Mouse (Mus musculus) thymus, adult 2 months (tissue): ENCODE data around the gene Ankrd40. TPM values are rescaled to one million over a fixed set of nuclear protein-coding genes. Genes with fewer than 3 reads are reported as not detected.

ENCODE experiments used
- DNase-seq: peaks from one replicate; pipeline ENCODE4 v3.0.0; 2021
- H3K27ac ChIP-seq: fragments of 200-500 bp; 2 replicates; pipeline ENCODE4 v1.5.1; 2012; ENCODE audit warnings: low read length, control low read depth; ENCODE audit not compliant: control insufficient read depth, insufficient read depth
- H3K27me3 ChIP-seq: fragments of 200-500 bp; 2 replicates; pipeline ENCODE4 v1.6.1; 2012; ENCODE audit warnings: mild to moderate bottlenecking, low read length, moderate library complexity, mixed read lengths; ENCODE audit not compliant: control insufficient read depth, insufficient read depth
- H3K36me3 ChIP-seq: fragments of 200-500 bp; 2 replicates; pipeline ENCODE4 v1.6.1; 2012; ENCODE audit warnings: mild to moderate bottlenecking, low read length, moderate library complexity; ENCODE audit not compliant: control insufficient read depth, insufficient read depth
- H3K4me1 ChIP-seq: fragments of 200-500 bp; replicated peaks from 2 replicates; pipeline ENCODE4 v1.6.1; 2012; ENCODE audit warnings: low read length; ENCODE audit not compliant: control insufficient read depth, insufficient read depth
- H3K4me3 ChIP-seq: fragments of 200-500 bp; 2 replicates; pipeline ENCODE4 v1.5.1; 2012; ENCODE audit warnings: mild to moderate bottlenecking, low read length, control low read depth, moderate library complexity; ENCODE audit not compliant: control insufficient read depth, insufficient read depth
- CTCF ChIP-seq: fragments of 200-500 bp; IDR thresholded peaks from 2 replicates; pipeline ENCODE4 v1.5.1; 2012; ENCODE audit warnings: mild to moderate bottlenecking, control low read depth, low read length, moderate library complexity, borderline replicate concordance; ENCODE audit not compliant: control insufficient read depth, poor library complexity, insufficient read depth; ENCODE audit errors: extremely low read depth
- POLR2A ChIP-seq: fragments of 200-500 bp; IDR thresholded peaks from 2 replicates; pipeline ENCODE4 v1.6.1; 2012; ENCODE audit warnings: mild to moderate bottlenecking, low read length, control low read depth, moderate library complexity; ENCODE audit not compliant: control insufficient read depth, poor library complexity, insufficient read depth; ENCODE audit errors: extremely low read depth
- WGBS: fragments of 180-500 bp; shearing (Covaris S2); methylation state at CpG from one replicate; pipeline ENCODE4 v1.1.7; 2018; 5-methylcytosine and 5-hydroxymethylcytosine counted together
- polyA plus RNA-seq: library from polyadenylated mRNA; depleted of rRNA; stranded (reverse); fragments of >200 nt; gene quantifications from 2 replicates; pipeline ENCODE4 v1.2.3, GENCODE M21; 2012

The Ankrd40 gene
- polyA plus RNA-seq, 1 experiment: 120 TPM

DNA sequence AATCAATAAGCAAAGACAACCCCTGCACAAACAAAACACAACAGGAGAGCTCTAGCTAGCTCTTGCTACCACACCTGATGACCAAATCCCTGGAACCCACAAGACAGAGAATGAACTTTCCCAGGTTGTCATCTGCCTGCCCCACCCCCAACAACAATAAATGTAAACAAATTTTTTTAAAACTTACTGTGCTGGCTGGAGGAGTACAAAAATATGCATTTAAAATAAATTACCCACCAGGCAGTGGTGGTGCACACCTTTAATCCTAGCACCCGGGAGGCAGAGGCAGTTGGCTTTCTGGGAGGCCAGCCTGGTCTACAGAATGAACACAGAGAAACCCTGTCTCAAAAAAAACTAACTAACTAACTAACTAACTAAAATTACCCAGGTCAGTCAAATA is 10.8 kb upstream of the Ankrd40 start:
- Histone ChIP-seq H3K4me1 (peaks cover 3% of the 10 kb centered on the region; the same call in 1 of the 2 replicates), H3K36me3 (no peaks in the 10 kb centered on the region), H3K4me3 (no peak overlapping the region), H3K27me3 (no peaks in the 10 kb centered on the region), H3K27ac (no peak overlapping the region)
- TF ChIP-seq POLR2A (no peak), CTCF (no peak)
- no peak for DNase-seq
- WGBS: 78% methylated on average over 1 of the region's 1 CpGs

DNA sequence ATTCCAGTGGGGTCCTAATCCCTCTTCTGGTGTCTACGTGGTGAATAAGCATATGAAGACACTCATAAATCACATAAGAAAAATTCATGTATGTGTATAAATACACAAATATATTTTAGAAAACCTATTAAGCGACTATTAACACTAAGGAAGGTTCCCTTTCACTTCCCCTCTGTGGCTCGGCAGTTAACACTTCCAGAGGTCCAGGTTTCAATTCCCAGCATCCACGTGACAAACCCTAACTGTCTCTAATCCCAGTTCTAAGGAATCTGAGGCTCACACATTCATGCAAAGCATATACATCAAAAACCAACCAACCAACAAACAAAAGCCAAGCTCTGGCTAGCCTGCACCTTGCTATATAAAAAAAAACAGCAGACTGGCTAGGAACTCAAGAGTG is 10.3 kb upstream of the Ankrd40 start:
- Histone ChIP-seq H3K4me1 (peaks cover 6% of the 10 kb centered on the region), H3K27ac (no peak overlapping the region), H3K4me3 (no peak overlapping the region), H3K36me3 (no peaks in the 10 kb centered on the region), H3K27me3 (no peaks in the 10 kb centered on the region)
- DNase-seq: no peak
- TF ChIP-seq POLR2A (no peak), CTCF (no peak)
- WGBS: 64% methylated on average over 4 of the region's 4 CpGs

DNA sequence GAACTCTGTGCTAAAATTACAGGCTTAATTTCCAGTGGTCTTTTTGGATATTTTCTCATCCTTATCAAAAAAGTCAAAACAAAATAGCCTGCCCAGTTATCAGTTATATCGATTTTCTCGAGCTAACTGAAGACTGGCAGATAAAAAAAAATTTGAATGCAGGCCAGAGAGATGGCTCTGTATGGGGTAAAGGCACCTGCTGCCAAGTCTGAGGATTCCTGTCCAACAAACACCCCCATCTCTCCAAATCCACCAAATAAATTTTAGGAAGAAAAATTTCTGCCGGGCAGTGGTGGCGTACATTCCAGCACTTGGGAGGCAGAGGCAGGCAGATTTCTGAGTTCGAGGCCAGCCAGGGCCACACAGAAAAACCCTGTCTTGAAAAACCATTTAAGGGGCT is 9.7 kb upstream of the Ankrd40 start:
- WGBS: 81% methylated on average over 5 of the region's 5 CpGs
- Histone ChIP-seq H3K4me1 (peaks cover 7% of the 10 kb centered on the region), H3K27ac (no peak overlapping the region), H3K36me3 (no peaks in the 10 kb centered on the region), H3K4me3 (no peak overlapping the region), H3K27me3 (no peaks in the 10 kb centered on the region)
- TF ChIP-seq CTCF (no peak), POLR2A (no peak)
- no peak for DNase-seq

GRCm38 (mm10) chr11:94320969-94321930 is 6.6 kb upstream of the Ankrd40 start:
- Histone ChIP-seq H3K4me1 (peaks cover 7% of the 10 kb centered on the region), H3K4me3 (peak overlapping the region; percentile 88), H3K27me3 (no peaks in the 10 kb centered on the region), H3K27ac (peak overlapping the region; percentile 66), H3K36me3 (no peaks in the 10 kb centered on the region)
- WGBS: under 1% methylated on average over 67 of the region's 67 CpGs
- TF ChIP-seq CTCF (no peak), POLR2A (no peak)
- DNase-seq: no peak

DNA sequence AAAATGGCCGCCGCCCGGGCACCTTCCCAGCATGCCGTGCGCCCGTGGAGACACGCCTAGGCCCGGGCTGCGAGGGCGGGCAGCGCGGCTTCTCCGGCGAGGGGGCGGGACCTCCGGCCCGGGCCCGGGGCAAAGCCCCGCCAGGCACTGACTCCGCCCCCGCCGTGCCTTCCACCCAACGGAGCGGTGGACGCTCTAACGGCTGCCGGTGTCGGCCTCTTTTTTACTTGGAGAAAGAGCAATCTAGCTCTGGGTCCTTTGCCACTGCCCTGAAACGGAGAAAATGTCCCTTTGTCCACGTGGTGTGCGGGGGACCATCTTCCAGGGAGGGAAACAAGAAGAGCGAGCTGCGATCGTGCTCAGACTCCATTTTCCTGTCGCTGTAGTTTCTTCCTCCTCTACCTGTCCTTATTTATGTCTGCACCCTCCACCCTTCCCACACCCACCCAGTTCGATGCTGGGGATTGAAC is 5.8 kb upstream of the Ankrd40 start, which contains the start of gene Luc7l3:
Gene Luc7l3 (minus strand): TSS at position 58 of the 470 bp plus-strand sequence.
- Histone ChIP-seq H3K27me3 (no peaks in the 10 kb centered on the region), H3K36me3 (no peaks in the 10 kb centered on the region), H3K4me1 (peaks cover 7% of the 10 kb centered on the region), H3K4me3 (peak within 1 kb of the TSS; percentile 88), H3K27ac (peak within 1 kb of the TSS; percentile 67)
- peak; percentile 96 for DNase-seq
- WGBS: 1% methylated on average over 36 of the region's 36 CpGs
- TF ChIP-seq CTCF (peak; percentile 56; the same call in 1 of the 2 replicates), POLR2A (peak; percentile 98)

DNA sequence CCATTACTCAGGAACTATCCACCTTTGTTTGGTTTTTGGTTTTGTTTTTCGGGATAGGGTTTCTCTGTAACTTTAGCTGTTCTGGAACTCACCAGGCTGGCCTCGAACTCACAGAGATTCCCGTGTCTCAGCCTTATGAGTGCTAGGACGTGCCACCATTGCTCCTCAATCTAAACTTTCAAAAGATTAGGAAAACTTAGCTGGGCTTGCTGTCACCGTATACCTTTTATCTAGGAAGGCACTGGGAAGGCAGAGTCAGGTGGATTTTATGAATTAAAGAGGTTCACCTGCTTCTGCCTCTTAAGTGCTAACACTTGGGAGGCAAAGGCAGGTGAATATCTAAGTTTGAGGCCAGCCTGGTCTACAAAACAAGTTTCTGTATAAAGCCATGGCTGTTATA is 5.2 kb upstream of the Ankrd40 start:
- no peak for TF ChIP-seq CTCF
- TF ChIP-seq POLR2A: no peak
- DNase-seq: no peak
- Histone ChIP-seq H3K4me3 (no peak overlapping the region), H3K27me3 (no peaks in the 10 kb centered on the region), H3K4me1 (peaks cover 8% of the 10 kb centered on the region), H3K36me3 (no peaks in the 10 kb centered on the region), H3K27ac (no peak overlapping the region)
- WGBS: 71% methylated on average over 5 of the region's 5 CpGs
